In genomic region chr4:126051617-126052016, GRCm38 (mm10) we compare ENCODE assay signal across 9 mouse cellular contexts. TPM values are rescaled to one million over a fixed set of nuclear protein-coding genes. Genes with fewer than 3 reads are reported as not detected.
DNase-seq lines count a peak whose midpoint lies in the region.
"Had no signal": no experiment of that assay in that cellular context is flagged by ENCODE, and none has a peak within 500 bp of the region (broad histone marks: within the 10 kb centered on the region; RNA-seq: fewer than 3 reads in every experiment).

No protein-coding gene starts in this region.

- intact Hi-C loops in left cerebral cortex, postnatal 36 days (cut with DNase I) = no loop called here

- peak; percentile 13 for DNase-seq in ovary, postnatal 36 days (ENCODE audit: low spot score)
- no peak for DNase-seq in ovary, adult 18-20 months (ENCODE audit: low spot score)
- DNase-seq in layer of hippocampus, adult 11-12 months (ENCODE audit: low spot score) = peak; percentile 85
- DNase-seq in left cerebral cortex, postnatal 36 days (ENCODE audit: low spot score in 2 of 2) = peak; percentile 54 to 62
- DNase-seq in right cerebral cortex, postnatal 36 days (ENCODE audit: low spot score in 2 of 2) = peak; percentile 62 to 63
- DNase-seq in kidney, postnatal 36 days = no peak
- no peak for DNase-seq in kidney, postnatal 14 days
- DNase-seq in adrenal gland, adult 8-10 months = no peak
- DNase-seq: thymus, adult 2 months had no signal

RNA-seq across cellular contexts. Expression of gene Mrps15, which starts 4.9 kb away (rescaled TPM):
- 10 to 100 TPM; 41.0 to 43.1 TPM for total RNA-seq in left cerebral cortex, postnatal 36 days (2021)
- total RNA-seq in adrenal gland, adult 8-10 months (2022) = 10 to 100 TPM; 64.2 to 74.4 (median 69.4) TPM

RNA-seq across cellular contexts. Expression of gene Oscp1, which starts 6.7 kb away (rescaled TPM):
- 10 to 100 TPM; 51.3 to 57.3 TPM for total RNA-seq in left cerebral cortex, postnatal 36 days (2021)
- 10 to 100 TPM in 2 of 4 experiments, 1 to 10 TPM in 2; 7.5 to 20.9 (median 14.9) TPM for total RNA-seq in adrenal gland, adult 8-10 months (2022)

RNA-seq across cellular contexts. Expression of gene Csf3r, which starts 27.3 kb away (rescaled TPM):
- total RNA-seq in left cerebral cortex, postnatal 36 days (2021) = 1 to 10 TPM; 4.8 to 5.2 TPM
- 1 to 10 TPM; 1.3 to 3.6 (median 2.8) TPM for total RNA-seq in adrenal gland, adult 8-10 months (2022)

RNA-seq across cellular contexts. Expression of gene Lsm10, which starts 44.8 kb away (rescaled TPM):
- 10 to 100 TPM; 13.0 to 14.5 TPM for total RNA-seq in left cerebral cortex, postnatal 36 days (2021)
- 10 to 100 TPM; 22.3 to 33.2 (median 30.7) TPM for total RNA-seq in adrenal gland, adult 8-10 months (2022)

RNA-seq across cellular contexts. Expression of gene Stk40, which starts 52.1 kb away (rescaled TPM):
- total RNA-seq in left cerebral cortex, postnatal 36 days (2021) = 10 to 100 TPM; 27.4 to 30.4 TPM
- total RNA-seq in adrenal gland, adult 8-10 months (2022) = 10 to 100 TPM; 33.9 to 38.7 (median 37.6) TPM

Comparison
In these comparisons a context has a peak if more than half of its experiments do, and no peak if none do; other contexts are left out.
1. DNase-seq: peak in ovary, postnatal 36 days (single experiment), layer of hippocampus, adult 11-12 months (single experiment), left cerebral cortex, postnatal 36 days (2 of 2) and right cerebral cortex, postnatal 36 days (2 of 2); none in ovary, adult 18-20 months (single experiment), kidney, postnatal 36 days (0 of 2), kidney, postnatal 14 days (single experiment) and adrenal gland, adult 8-10 months (single experiment).